Mouse (Mus musculus): Measurements from ENCODE around the gene Ints13. TPM values are rescaled to one million over a fixed set of nuclear protein-coding genes. Genes with fewer than 3 reads are reported as not detected.

Gene Ints13
- total RNA-seq, 2 experiments from 2014 or later: 82.4 to 134 TPM

GRCm38 (mm10) chr6:146501866-146502804 lies 75.5 kb downstream of the Ints13 start, which contains the start of gene Itpr2:
Gene Itpr2, minus strand, starts transcription at chr6:146502223.
- ATAC-seq (replicated peaks; ENCODE audit: low FRiP score, poor library complexity, severe bottlenecking): peak; percentile 40; the same call in 1 of the 2 replicates

GRCm38 (mm10) chr6:146501316-146501865 lies 76.2 kb downstream of the Ints13 start:
- no peak for ATAC-seq (replicated peaks; ENCODE audit: low FRiP score, poor library complexity, severe bottlenecking)

- no peak for ATAC-seq (replicated peaks; ENCODE audit: low FRiP score, poor library complexity, severe bottlenecking)
Measured at GRCm38 (mm10) chr6:146500771-146501170, 76.9 kb downstream of the Ints13 start.

GRCm38 (mm10) chr6:146500206-146500605 lies 77.4 kb downstream of the Ints13 start:
- no peak for ATAC-seq (replicated peaks; ENCODE audit: low FRiP score, poor library complexity, severe bottlenecking)

Other genes starting within 250 kb of the Ints13 start
- 1.9 and 8.6 TPM in 2 replicates for gene Itpr2, start 75.6 kb downstream of the Ints13 start, total RNA-seq (2015; ENCODE audit: low replicate concordance)
- gene Itpr2, start 75.6 kb downstream of the Ints13 start, total RNA-seq (2017; ENCODE audit: low replicate concordance): 8.1 and 8.4 TPM in 2 replicates
- gene Fgfr1op2, start 632 bp downstream of the Ints13 start, total RNA-seq (2015; ENCODE audit: low replicate concordance): 137 and 183 TPM in 2 replicates
- gene Fgfr1op2, start 632 bp downstream of the Ints13 start, total RNA-seq (2017; ENCODE audit: low replicate concordance): 193 and 249 TPM in 2 replicates
- gene Med21, start 64.7 kb upstream of the Ints13 start, total RNA-seq (2015; ENCODE audit: low replicate concordance): 59.4 and 67.9 TPM in 2 replicates
- 55.9 and 96.7 TPM in 2 replicates for gene Med21, start 64.7 kb upstream of the Ints13 start, total RNA-seq (2017; ENCODE audit: low replicate concordance)
- gene Tm7sf3, start 65.0 kb upstream of the Ints13 start, total RNA-seq (2015; ENCODE audit: low replicate concordance): 18.6 and 27.8 TPM in 2 replicates
- gene Tm7sf3, start 65.0 kb upstream of the Ints13 start, total RNA-seq (2017; ENCODE audit: low replicate concordance): 33.0 TPM in 2 replicates
- gene Stk38l, start 147.2 kb upstream of the Ints13 start, total RNA-seq (2015; ENCODE audit: low replicate concordance): 0.58 and 1.0 TPM in 2 replicates
- 1.4 and 6.8 TPM in 2 replicates for gene Stk38l, start 147.2 kb upstream of the Ints13 start, total RNA-seq (2017; ENCODE audit: low replicate concordance)
- not detected in 2 replicates for gene Arntl2, start 218.2 kb upstream of the Ints13 start, total RNA-seq (2015; ENCODE audit: low replicate concordance)
- gene Arntl2, start 218.2 kb upstream of the Ints13 start, total RNA-seq (2017; ENCODE audit: low replicate concordance): not detected in 2 replicates

Measured in erythroblast, adult 5-6 weeks (primary cell).